Mouse (Mus musculus): Measurements from ENCODE around the gene Spsb2.

The Spsb2 gene

GRCm38 (mm10) chr6:124808358-124809012 is at the start of gene Spsb2:
TSS of gene Spsb2 (plus strand) at chr6:124808661.
- DNase-seq (ENCODE audit: inconsistent ontology term), result peak; percentile 87

- DNase-seq (ENCODE audit: inconsistent ontology term), result no peak
Observed at GRCm38 (mm10) chr6:124758849-124759232, 49.6 kb upstream of the Spsb2 start.

GRCm38 (mm10) chr6:124759259-124759658 is 49.2 kb upstream of the Spsb2 start:
- DNase-seq (ENCODE audit: inconsistent ontology term), result peak; percentile 63

DNA sequence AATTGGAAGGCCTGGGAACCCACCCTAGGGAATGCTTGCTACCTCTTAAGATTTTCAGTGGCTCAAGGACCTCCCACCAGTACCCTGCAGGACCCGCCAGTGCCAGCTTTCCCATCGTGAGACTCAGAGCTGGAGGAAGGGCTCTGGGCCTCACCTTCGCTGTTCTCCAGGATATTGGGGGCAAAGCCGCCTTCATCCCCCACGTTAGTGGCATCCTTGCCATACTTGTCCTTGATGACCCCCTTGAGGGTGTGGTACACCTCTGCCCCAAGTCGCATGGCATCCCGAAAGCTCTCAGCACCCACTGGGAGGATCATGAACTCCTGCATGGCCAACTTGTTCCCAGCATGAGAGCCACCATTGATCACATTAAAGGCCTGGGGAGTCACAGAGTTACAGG is 42.5 kb upstream of the Spsb2 start:
- DNase-seq (ENCODE audit: inconsistent ontology term), result no peak

- no peak for DNase-seq (ENCODE audit: inconsistent ontology term)
Observed at GRCm38 (mm10) chr6:124767536-124767919, 40.9 kb upstream of the Spsb2 start.

GRCm38 (mm10) chr6:124767920-124768703 is 40.3 kb upstream of the Spsb2 start:
- peak; percentile 39 for DNase-seq (ENCODE audit: inconsistent ontology term)

DNA sequence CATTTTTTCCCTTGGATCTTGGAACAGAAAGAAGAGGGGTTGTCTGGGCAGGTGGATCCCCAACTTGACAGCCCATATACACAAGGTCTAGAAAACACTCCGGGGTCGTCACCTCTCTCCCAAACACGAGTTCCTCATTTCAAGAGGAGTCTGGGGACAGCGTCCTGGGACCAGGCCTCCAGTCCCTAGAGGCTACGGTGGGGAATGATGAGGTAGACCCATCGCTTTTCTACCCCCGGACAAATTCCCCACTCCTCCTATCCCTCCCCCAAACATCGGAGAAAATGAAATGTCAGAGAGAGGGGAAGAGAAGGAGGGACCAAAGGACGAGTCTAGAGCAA is 39.8 kb upstream of the Spsb2 start:
- DNase-seq (ENCODE audit: inconsistent ontology term), result peak; percentile 40

GRCm38 (mm10) chr6:124769101-124769765 is 39.2 kb upstream of the Spsb2 start, which contains the start of gene Eno2:
TSS of gene Eno2 (minus strand) at chr6:124769673.
- peak; percentile 87 for DNase-seq (ENCODE audit: inconsistent ontology term)

DNA sequence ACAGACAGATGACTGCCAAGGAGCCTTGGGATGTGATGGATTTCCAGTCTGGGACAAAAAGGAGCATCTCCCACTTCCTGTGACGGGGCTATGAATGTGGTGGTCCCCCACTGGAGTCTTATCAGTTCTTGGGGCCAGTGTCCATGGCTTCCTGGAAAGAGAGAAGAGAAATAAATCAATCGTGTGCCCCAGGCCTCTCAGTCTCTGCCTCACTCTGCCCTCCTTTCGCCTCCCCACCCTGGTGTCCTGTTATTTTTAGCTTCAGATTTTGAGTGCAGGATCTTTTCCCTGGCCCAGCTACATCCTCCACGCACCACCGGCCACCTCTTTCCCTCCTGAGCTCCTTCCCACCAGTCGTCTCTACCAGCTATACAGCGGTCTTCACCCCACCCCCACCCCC is 38.4 kb upstream of the Spsb2 start:
- DNase-seq (ENCODE audit: inconsistent ontology term), result no peak

DNA sequence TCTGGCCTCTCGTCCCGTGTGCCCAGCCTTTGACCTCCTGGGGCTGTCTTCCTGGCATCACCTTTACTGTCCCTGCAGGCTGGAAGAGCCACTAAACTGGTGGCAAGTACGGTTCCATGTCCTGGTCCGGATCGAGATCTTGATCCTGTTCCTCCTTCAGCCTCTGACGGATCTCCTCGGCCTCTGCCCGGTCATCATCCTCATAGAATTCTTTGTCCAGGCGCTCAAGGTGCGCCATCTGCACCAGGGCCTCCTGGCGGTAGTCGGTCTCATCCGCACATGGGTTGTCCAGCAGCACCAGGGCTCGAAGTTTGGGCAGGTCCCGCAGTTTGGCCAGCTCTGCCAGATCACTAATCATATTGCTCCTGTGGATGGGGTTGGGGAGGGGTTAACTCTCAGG is 38.0 kb upstream of the Spsb2 start:
- no peak for DNase-seq (ENCODE audit: inconsistent ontology term)

- peak; percentile 64 for DNase-seq (ENCODE audit: inconsistent ontology term)
Observed at GRCm38 (mm10) chr6:124779222-124779983, 29.1 kb upstream of the Spsb2 start, which contains the start of gene Lrrc23. TSS of gene Lrrc23 (minus strand) at chr6:124779727.

DNA sequence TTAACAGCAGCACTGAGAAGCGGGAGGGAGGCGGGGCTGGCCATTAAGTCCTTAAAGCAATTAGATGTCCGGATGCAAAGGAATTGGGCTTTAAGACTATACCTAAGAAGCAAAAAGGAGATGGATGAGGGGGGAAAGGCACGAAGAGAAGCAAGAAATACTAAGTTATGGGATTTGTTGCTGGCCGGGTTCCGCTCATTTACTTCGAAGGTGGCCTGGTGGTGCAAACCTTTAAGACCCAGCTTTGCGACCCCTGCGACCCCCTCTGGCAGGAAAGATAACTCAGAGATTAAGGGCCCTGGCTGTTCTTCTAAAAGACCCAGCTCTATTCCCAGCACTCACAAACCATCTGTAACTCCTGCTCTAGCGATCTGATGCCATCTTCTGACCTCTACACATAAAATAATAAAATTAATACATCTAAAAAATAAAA is 28.5 kb upstream of the Spsb2 start:
- no peak for DNase-seq (ENCODE audit: inconsistent ontology term)

GRCm38 (mm10) chr6:124780917-124781316 is 27.5 kb upstream of the Spsb2 start:
- DNase-seq (ENCODE audit: inconsistent ontology term), result no peak

DNA sequence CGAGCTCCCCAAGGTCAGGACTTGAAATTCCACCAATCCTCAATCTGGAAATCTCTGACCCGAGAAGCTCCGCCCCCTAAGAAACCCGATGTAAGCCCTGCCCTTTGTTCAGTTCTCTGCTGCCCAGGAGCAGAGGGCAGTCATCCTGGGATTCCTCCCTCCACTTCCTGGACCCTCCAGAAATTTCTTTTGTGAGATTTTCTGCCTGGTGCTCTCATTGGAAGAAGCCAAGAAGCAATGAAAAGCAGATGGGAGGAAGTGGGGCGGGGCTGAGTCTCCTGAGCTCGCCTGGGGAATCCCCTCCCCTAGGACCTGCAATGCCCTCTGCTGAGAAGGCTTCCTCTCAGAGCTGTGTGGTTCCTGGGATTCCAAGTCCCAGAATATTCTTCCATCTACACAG is 26.0 kb upstream of the Spsb2 start:
- peak; percentile 74 for DNase-seq (ENCODE audit: inconsistent ontology term)

DNA sequence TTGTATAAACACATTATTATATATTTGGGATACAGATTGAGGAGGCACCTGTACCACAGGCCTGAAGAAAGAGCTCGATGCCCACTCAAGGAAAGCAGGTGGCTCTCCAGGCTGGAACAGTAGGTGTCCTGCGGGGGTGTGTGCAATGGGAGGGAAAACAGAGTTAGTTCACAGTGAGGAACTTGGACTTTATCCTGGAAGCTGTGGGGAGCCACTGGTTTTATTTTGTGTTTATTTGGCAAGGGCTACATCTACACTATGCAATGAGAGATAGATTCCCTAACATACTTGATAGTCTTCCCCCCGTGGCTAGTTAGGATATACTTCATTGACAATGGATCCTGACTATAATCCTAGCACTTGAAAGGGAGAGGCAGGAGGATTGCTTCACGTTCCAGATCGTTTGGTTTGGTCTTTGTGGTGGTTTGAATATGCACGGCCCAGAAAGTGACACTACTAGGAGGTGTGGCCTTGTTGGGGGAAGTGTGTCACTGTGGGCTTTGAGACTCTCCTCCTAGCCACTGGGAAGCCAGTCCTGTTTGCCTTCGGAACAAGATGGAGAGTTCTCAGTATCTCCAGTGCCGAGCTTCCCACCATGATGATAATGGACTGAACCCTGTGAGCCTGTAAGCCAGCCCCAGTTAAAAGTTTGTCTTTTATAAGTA is 21.6 kb upstream of the Spsb2 start:
- no peak for DNase-seq (ENCODE audit: inconsistent ontology term)

- no peak for DNase-seq (ENCODE audit: inconsistent ontology term)
Observed at GRCm38 (mm10) chr6:124787722-124788121, 20.7 kb upstream of the Spsb2 start.

DNA sequence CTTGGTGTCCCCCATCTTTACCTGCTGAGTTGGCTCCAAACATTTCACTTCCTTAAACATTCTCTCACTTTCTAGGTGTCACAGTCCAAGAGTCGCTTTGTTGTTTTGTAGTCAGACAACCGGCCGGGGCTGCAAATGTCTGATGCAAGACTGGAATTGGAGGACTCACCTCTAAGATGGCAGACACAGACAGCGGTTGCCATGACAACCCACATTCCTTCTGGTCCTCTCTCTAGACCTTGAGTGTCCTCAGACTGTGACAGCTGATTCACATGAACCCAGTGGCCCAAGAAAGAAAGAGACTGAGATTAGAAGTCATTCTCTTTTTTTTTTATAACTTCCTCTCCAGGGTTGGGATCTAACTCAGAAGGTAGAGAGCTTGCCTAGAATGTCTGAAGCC is 18.9 kb upstream of the Spsb2 start:
- DNase-seq (ENCODE audit: inconsistent ontology term), result no peak

- no peak for DNase-seq (ENCODE audit: inconsistent ontology term)
Observed at GRCm38 (mm10) chr6:124790121-124790520, 18.3 kb upstream of the Spsb2 start.

GRCm38 (mm10) chr6:124791911-124792310 is 16.6 kb upstream of the Spsb2 start:
- no peak for DNase-seq (ENCODE audit: inconsistent ontology term)

- no peak for DNase-seq (ENCODE audit: inconsistent ontology term)
Observed at GRCm38 (mm10) chr6:124795781-124796180, 12.7 kb upstream of the Spsb2 start.

DNA sequence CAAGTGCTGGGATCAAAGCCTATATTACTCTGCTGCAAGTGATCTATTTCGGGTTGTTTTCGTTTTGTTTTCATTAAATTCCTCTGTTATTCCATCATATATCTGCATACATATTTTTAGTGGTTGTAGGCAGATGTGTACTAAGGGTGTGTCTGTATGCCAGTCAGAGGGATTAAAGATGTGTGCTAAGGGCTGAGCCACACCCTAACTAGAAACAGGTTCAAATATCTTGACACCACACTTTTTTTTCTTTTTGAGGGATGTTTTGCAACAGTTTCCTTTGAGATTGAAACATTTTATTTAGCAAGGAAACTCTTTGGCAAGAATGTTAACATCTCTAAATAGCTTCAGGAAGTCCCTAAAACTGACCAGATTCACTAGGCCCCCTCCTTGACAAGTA is 12.3 kb upstream of the Spsb2 start:
- no peak for DNase-seq (ENCODE audit: inconsistent ontology term)

Measured in Muller cell, postnatal 12 days (primary cell).